Mouse (Mus musculus): ENCODE measurements around the gene Fcer1g. TPM values are rescaled to one million over a fixed set of nuclear protein-coding genes. Genes with fewer than 3 reads are reported as not detected.

The Fcer1g gene
- polyA plus RNA-seq, 1 experiment = 46.8 TPM

DNA sequence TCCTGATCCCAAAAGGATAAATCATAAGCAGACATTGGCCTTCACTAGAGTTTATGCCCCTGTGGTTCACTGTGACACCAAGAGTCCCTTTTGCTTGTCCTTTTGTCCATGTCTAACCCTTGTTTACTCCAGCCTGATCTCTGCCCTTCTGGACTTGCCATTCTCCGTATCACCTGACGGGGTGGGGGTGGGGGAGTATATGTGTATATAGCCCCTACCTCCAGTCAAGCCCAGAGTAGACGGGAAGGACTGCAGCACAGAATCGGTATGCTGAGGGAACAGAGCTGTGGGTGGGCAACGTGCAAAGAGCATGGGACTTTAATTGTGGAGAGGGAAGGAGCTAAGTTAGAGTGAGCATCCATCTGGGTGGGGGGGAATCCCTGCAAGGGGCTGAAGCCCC lies 9.3 kb downstream of the Fcer1g start, which contains the start of gene Apoa2:
Gene Apoa2 (plus strand): TSS at position 198 of the 400 bp plus-strand sequence.
- H3K27me3 ChIP-seq (replicated peaks; ENCODE audit: control insufficient read depth, insufficient read depth, low read length) = no peaks in the 10 kb centered on the region
- H3K4me1 ChIP-seq (ENCODE audit: control insufficient read depth, insufficient read depth, low read length) = peaks cover 7% of the 10 kb centered on the region; the same call in 1 of the 2 replicates
- H3K27ac ChIP-seq (ENCODE audit: insufficient read depth, low read depth, low read length) = no peak within 1 kb of the TSS
- no peak for DNase-seq
- no peak within 1 kb of the TSS for H3K4me3 ChIP-seq (ENCODE audit: insufficient read depth, low read depth, low read length)
- TF ChIP-seq POLR2A (IDR thresholded peaks at IDR 0.05; ENCODE audit: low read depth, low read length) (no peak), CTCF (conservative IDR thresholded peaks at IDR 0.05; ENCODE audit: insufficient read depth, insufficient read length, low read depth, low read length) (no peak)
- no peaks in the 10 kb centered on the region for H3K36me3 ChIP-seq (ENCODE audit: control insufficient read depth, insufficient read depth, low read length)
- 74% methylated on average over 5 of the region's 5 CpGs for WGBS

DNA sequence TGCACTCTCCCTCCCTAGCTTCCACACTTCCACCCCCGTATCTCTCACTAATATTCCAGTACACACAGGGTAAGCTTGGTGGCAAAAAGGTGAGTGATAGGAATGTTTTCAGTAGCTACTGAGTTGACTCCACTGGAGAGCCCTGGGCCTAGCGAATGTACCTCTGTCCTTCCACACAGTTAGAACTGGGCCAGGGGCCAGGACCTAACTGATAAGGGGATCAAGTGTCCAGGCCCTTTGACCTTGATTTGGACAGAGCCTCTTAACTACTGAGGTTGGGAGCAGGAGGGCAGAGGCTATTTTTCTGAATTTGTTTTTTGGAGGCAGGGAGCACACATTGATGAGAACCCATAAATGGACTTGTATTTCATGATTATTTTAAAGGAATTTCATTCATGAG lies 10.4 kb downstream of the Fcer1g start:
- Histone ChIP-seq H3K36me3 (ENCODE audit: control insufficient read depth, insufficient read depth, low read length) (no peaks in the 10 kb centered on the region), H3K27ac (ENCODE audit: insufficient read depth, low read depth, low read length) (no peak overlapping the region), H3K4me3 (ENCODE audit: insufficient read depth, low read depth, low read length) (no peak overlapping the region), H3K27me3 (replicated peaks; ENCODE audit: control insufficient read depth, insufficient read depth, low read length) (no peaks in the 10 kb centered on the region), H3K4me1 (ENCODE audit: control insufficient read depth, insufficient read depth, low read length) (peaks cover 5% of the 10 kb centered on the region; the same call in 1 of the 2 replicates)
- WGBS = 71% methylated on average over 2 of the region's 2 CpGs
- TF ChIP-seq POLR2A (IDR thresholded peaks at IDR 0.05; ENCODE audit: low read depth, low read length) = no peak
- peak; percentile 80 for DNase-seq

DNA sequence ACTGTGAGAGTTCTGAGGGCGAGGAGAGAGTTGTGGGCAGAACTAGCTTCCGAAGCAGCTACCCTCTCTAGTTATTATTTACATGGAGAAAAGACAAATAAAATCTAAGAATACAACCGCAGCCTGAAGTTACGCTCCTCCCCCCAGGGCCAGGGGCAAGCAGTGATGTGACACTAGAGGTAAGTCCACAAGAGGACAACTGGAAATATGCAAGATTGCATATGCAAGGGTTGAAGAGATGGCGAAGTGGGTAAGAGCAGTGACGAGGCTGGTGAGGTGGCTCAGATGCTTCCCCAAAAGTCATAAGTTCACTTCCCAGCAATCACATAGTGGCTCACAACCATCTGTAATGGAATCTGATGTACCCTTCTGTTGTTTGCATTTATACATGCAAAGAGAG lies 11.0 kb downstream of the Fcer1g start:
- H3K36me3 ChIP-seq (ENCODE audit: control insufficient read depth, insufficient read depth, low read length) = no peaks in the 10 kb centered on the region
- no peak overlapping the region for H3K27ac ChIP-seq (ENCODE audit: insufficient read depth, low read depth, low read length)
- DNase-seq = no peak
- TF ChIP-seq CTCF (conservative IDR thresholded peaks at IDR 0.05; ENCODE audit: insufficient read depth, insufficient read length, low read depth, low read length) (no peak), POLR2A (IDR thresholded peaks at IDR 0.05; ENCODE audit: low read depth, low read length) (no peak)
- H3K4me1 ChIP-seq (ENCODE audit: control insufficient read depth, insufficient read depth, low read length) = peaks cover 5% of the 10 kb centered on the region; the same call in 1 of the 2 replicates
- 74% methylated on average over 6 of the region's 6 CpGs for WGBS
- H3K27me3 ChIP-seq (replicated peaks; ENCODE audit: control insufficient read depth, insufficient read depth, low read length) = no peaks in the 10 kb centered on the region
- no peak overlapping the region for H3K4me3 ChIP-seq (ENCODE audit: insufficient read depth, low read depth, low read length)

DNA sequence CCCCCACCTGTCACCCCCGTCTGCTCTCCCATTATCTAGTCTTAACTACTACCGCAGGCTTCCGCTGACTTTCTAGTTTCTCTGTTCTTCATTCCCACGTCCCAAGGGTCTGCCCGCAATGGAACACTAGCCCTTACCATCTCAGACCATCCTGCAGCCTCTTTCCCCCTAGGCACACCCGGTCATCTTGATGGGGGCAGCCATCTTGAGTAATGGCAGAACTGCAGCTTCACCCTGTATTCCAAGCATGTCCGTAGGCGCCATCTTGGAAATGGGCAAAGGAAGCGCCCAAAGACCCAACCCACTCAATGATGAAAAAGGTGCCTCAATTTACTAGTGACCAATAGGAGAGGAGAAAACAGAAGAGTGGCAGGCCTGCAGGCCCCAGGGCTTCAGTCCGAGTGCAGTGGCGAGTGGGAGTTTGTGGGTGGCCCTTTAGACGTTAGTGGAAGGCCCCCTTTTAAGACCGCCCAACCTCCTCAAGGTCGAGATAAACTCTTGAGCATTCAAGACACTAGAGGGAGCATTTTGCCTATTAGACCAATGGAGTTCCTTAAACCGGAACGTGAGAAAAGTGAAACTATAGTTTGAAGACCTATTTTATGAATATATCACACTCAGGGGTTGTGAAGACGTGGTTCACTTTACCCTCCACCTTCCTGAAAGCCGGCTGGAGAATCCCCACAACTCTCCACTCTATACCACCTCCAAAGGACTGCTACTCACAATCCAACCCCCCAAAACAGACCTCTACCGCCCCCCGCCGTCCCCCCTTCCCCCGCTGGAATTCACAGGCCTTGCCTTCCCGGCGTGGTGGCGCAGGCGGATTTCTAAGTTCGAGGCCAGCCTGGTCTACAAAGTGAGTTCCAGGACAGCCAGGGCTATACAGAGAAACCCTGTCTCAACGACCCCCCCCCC lies 11.7 kb downstream of the Fcer1g start, which contains the start of gene Tomm40l:
Gene Tomm40l (minus strand): TSS at position 277 of the 918 bp plus-strand sequence.
- 2% methylated on average over 28 of the region's 28 CpGs for WGBS
- TF ChIP-seq POLR2A (IDR thresholded peaks at IDR 0.05; ENCODE audit: low read depth, low read length) = no peak
- TF ChIP-seq CTCF (conservative IDR thresholded peaks at IDR 0.05; ENCODE audit: insufficient read depth, insufficient read length, low read depth, low read length) = peak; percentile 41; the same call in 1 of the 2 replicates

DNA sequence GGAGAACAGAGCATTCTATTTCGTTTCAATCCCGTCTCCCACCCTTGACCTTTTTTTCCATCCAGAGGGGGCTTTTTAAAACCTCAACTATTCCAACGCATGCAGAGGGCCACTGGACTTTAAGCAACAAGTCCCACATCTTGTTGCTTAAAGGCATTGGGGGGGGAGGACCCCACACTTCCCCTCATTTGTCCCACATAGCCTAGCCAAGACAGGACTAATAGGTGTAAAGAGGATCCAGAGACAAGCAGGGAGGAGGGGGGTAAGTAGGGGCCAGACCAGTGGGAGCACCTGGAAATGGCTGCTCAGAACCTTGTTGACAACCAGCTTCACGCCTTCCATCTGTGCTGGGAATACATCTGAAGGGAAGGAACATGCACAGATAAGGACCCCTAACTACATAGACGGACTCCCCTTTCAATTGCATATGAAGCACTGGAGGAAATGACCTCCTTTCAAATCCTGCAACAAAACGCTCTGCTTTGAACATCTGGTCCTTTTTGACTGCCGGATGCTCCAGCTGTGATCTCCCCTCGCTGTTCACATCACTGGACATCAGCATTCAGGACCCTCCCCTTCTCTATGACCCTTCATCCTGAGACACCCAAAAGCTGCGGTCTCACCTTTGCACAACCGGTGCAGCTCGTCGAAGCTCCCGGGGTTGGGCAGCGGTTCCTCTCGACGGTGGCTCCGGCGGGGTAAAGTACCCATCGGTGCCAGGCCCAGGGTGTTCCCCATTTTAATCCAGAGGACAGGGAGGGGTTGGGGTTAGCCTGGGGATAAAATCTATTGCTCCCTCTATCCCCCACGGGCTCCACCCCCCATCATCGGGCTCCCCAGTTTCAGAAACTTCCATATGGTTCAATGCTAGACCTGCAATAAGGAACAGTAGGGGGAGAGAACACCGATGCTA lies 12.6 kb downstream of the Fcer1g start:
- H3K27me3 ChIP-seq (replicated peaks; ENCODE audit: control insufficient read depth, insufficient read depth, low read length) = no peaks in the 10 kb centered on the region
- H3K36me3 ChIP-seq (ENCODE audit: control insufficient read depth, insufficient read depth, low read length) = no peaks in the 10 kb centered on the region
- DNase-seq = no peak
- peaks cover 5% of the 10 kb centered on the region; the same call in 1 of the 2 replicates for H3K4me1 ChIP-seq (ENCODE audit: control insufficient read depth, insufficient read depth, low read length)
- 4% methylated on average over 22 of the region's 22 CpGs for WGBS
- no peak overlapping the region for H3K27ac ChIP-seq (ENCODE audit: insufficient read depth, low read depth, low read length)
- H3K4me3 ChIP-seq (ENCODE audit: insufficient read depth, low read depth, low read length) = peak overlapping the region; percentile 87
- TF ChIP-seq CTCF (conservative IDR thresholded peaks at IDR 0.05; ENCODE audit: insufficient read depth, insufficient read length, low read depth, low read length) = no peak
- no peak for TF ChIP-seq POLR2A (IDR thresholded peaks at IDR 0.05; ENCODE audit: low read depth, low read length)

More for the DNA sequence above, 11.7 kb downstream of the Fcer1g start, which contains the start of gene Tomm40l:
- H3K27ac ChIP-seq (ENCODE audit: insufficient read depth, low read depth, low read length) = peak within 1 kb of the TSS; percentile 54; the same call in 1 of the 2 replicates
- peaks cover 5% of the 10 kb centered on the region; the same call in 1 of the 2 replicates for H3K4me1 ChIP-seq (ENCODE audit: control insufficient read depth, insufficient read depth, low read length)
- DNase-seq = peak; percentile 99
- H3K36me3 ChIP-seq (ENCODE audit: control insufficient read depth, insufficient read depth, low read length) = no peaks in the 10 kb centered on the region
- H3K4me3 ChIP-seq (ENCODE audit: insufficient read depth, low read depth, low read length) = peak within 1 kb of the TSS; percentile 87
- H3K27me3 ChIP-seq (replicated peaks; ENCODE audit: control insufficient read depth, insufficient read depth, low read length) = no peaks in the 10 kb centered on the region

DNA sequence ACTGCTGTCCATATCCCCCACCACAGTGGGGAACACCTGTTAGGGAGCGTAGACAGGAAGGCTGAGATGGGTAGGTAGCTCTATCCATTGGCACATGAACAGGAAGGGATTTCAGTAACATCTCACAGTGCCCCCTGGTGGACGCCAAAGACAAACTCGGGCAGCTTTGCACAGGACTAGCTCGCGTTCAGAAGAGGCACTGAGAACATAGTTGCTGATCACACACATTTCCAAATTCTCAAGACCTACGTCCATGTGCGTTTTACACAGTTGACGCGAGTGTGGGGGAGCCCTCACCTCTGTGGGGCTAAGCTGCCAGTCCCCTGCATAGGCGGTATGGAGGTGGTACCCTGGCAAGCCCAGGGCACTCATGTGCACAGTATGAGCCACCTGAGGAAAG lies 13.3 kb downstream of the Fcer1g start:
- Histone ChIP-seq H3K36me3 (ENCODE audit: control insufficient read depth, insufficient read depth, low read length) (no peaks in the 10 kb centered on the region), H3K4me1 (ENCODE audit: control insufficient read depth, insufficient read depth, low read length) (peaks cover 5% of the 10 kb centered on the region; the same call in 1 of the 2 replicates), H3K27me3 (replicated peaks; ENCODE audit: control insufficient read depth, insufficient read depth, low read length) (no peaks in the 10 kb centered on the region), H3K4me3 (ENCODE audit: insufficient read depth, low read depth, low read length) (no peak overlapping the region), H3K27ac (ENCODE audit: insufficient read depth, low read depth, low read length) (no peak overlapping the region)
- peak; percentile 89 for DNase-seq
- WGBS = 3% methylated on average over 10 of the region's 10 CpGs
- TF ChIP-seq CTCF (conservative IDR thresholded peaks at IDR 0.05; ENCODE audit: insufficient read depth, insufficient read length, low read depth, low read length) = peak; percentile 92
- no peak for TF ChIP-seq POLR2A (IDR thresholded peaks at IDR 0.05; ENCODE audit: low read depth, low read length)

Measured in kidney, adult 2 months (tissue).